18 mouse cellular contexts compared by ENCODE assay signal in the genomic region with DNA sequence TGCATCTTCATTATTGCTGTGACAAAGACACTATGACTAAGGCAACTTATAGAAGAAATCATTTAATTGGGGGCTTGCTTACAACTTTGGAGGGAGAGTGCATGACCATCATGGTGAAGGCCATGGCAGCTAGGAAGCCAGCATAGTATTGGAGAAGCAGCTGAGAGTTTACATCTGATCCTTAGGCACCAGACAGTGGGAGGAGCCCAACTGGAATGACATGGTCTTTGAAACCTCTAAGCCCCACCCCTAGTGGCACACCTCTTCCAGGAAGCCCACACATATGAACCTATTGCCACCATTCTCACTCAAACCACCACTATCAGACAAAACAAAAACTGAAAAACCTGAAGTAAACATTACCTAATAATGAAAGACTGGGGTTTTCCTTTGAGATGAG. TPM values are rescaled to one million over a fixed set of nuclear protein-coding genes. Genes with fewer than 3 reads are reported as not detected.
"Had no signal": no experiment of that assay in that cellular context is flagged by ENCODE, and none has a peak within 500 bp of the region (broad histone marks: within the 10 kb centered on the region; RNA-seq: fewer than 3 reads in every experiment).

No protein-coding gene starts in this region.

- H3K9me3 ChIP-seq: neural tube, embryonic 12.5 days; neural tube, embryonic 13.5 days; neural tube, embryonic 15.5 days; stomach, embryonic 15.5 days had no signal

- H3K36me3 ChIP-seq: neural tube, embryonic 12.5 days; neural tube, embryonic 13.5 days; neural tube, embryonic 15.5 days; stomach, embryonic 15.5 days had no signal

- H3K27ac ChIP-seq: neural tube, embryonic 12.5 days; neural tube, embryonic 13.5 days; neural tube, embryonic 15.5 days; stomach, embryonic 15.5 days; stomach, postnatal 0 days had no signal

- H3K4me3 ChIP-seq: neural tube, embryonic 12.5 days; neural tube, embryonic 13.5 days; neural tube, embryonic 15.5 days; stomach, embryonic 15.5 days had no signal

- H3K4me1 ChIP-seq: neural tube, embryonic 12.5 days; neural tube, embryonic 13.5 days; neural tube, embryonic 15.5 days; stomach, embryonic 15.5 days had no signal

- H3K27me3 ChIP-seq: neural tube, embryonic 12.5 days; neural tube, embryonic 13.5 days; neural tube, embryonic 15.5 days; stomach, embryonic 15.5 days had no signal

- DNase-seq: retina, postnatal 1 day; right cerebral cortex, adult 18-20 months; right cerebral cortex, postnatal 14 days; right cerebral cortex, postnatal 25 days; right cerebral cortex, postnatal 4 days; spleen, adult 18-20 months; thymus, adult 18-20 months; thymus, adult 2 months; thymus, postnatal 14 days; thymus, postnatal 36 days had no signal

RNA-seq across cellular contexts. Expression of gene 4930524B15Rik, which starts 5.3 kb away (rescaled TPM):
- total RNA-seq: neutrophil, adult 5-6 weeks had no signal
- polyA plus RNA-seq: small intestine, adult 2 months; spleen, adult 2 months; stomach, embryonic 15.5 days had no signal
